Mouse (Mus musculus) right cerebral cortex, postnatal 25 days (tissue): ENCODE data around the gene Ndufc2.

Source experiments
- DNase-seq: peaks from one replicate; pipeline ENCODE4 v3.0.0; 2022

The Ndufc2 gene

GRCm38 (mm10) chr7:97399960-97400715, at the start of gene Ndufc2:
Gene Ndufc2 (plus strand): TSS chr7:97400003.
- DNase-seq = peak; percentile 64

GRCm38 (mm10) chr7:97350891-97351290, 48.9 kb upstream of the Ndufc2 start:
- DNase-seq = no peak

- DNase-seq = no peak
Observed at GRCm38 (mm10) chr7:97351792-97352513, 47.9 kb upstream of the Ndufc2 start.

GRCm38 (mm10) chr7:97353356-97353755, 46.4 kb upstream of the Ndufc2 start:
- no peak for DNase-seq

GRCm38 (mm10) chr7:97355068-97355841, 44.5 kb upstream of the Ndufc2 start:
- DNase-seq = no peak

GRCm38 (mm10) chr7:97356253-97356652, 43.5 kb upstream of the Ndufc2 start:
- DNase-seq = no peak

GRCm38 (mm10) chr7:97356875-97357276, 42.9 kb upstream of the Ndufc2 start:
- no peak for DNase-seq

GRCm38 (mm10) chr7:97357840-97358239, 42.0 kb upstream of the Ndufc2 start:
- DNase-seq = no peak

- DNase-seq = no peak
Observed at GRCm38 (mm10) chr7:97358347-97358746, 41.5 kb upstream of the Ndufc2 start.

GRCm38 (mm10) chr7:97360166-97360565, 39.6 kb upstream of the Ndufc2 start:
- no peak for DNase-seq

GRCm38 (mm10) chr7:97360955-97361354, 38.8 kb upstream of the Ndufc2 start:
- DNase-seq = no peak

- no peak for DNase-seq
Observed at GRCm38 (mm10) chr7:97361467-97361866, 38.3 kb upstream of the Ndufc2 start.

GRCm38 (mm10) chr7:97365887-97366286, 33.9 kb upstream of the Ndufc2 start:
- no peak for DNase-seq

- DNase-seq = no peak
Observed at GRCm38 (mm10) chr7:97375101-97375500, 24.7 kb upstream of the Ndufc2 start.

- no peak for DNase-seq
Observed at GRCm38 (mm10) chr7:97375906-97376305, 23.9 kb upstream of the Ndufc2 start.

- no peak for DNase-seq
Observed at GRCm38 (mm10) chr7:97379304-97379703, 20.5 kb upstream of the Ndufc2 start.

- DNase-seq = no peak
Observed at GRCm38 (mm10) chr7:97380500-97381123, 19.2 kb upstream of the Ndufc2 start.

- no peak for DNase-seq
Observed at GRCm38 (mm10) chr7:97382661-97383060, 17.1 kb upstream of the Ndufc2 start.

- no peak for DNase-seq
Observed at GRCm38 (mm10) chr7:97383496-97384132, 16.2 kb upstream of the Ndufc2 start.

- DNase-seq = no peak
Observed at GRCm38 (mm10) chr7:97386106-97386805, 13.5 kb upstream of the Ndufc2 start.

- peak; percentile 80 for DNase-seq
Observed at GRCm38 (mm10) chr7:97386806-97387370, 12.9 kb upstream of the Ndufc2 start.
